Mouse (Mus musculus): ENCODE measurements around the gene Gpr132.

- no peak for TF ChIP-seq CTCF (IDR thresholded peaks at IDR 0.05; ENCODE audit: control insufficient read depth, insufficient read depth, insufficient read length)
- TF ChIP-seq MYOG (IDR thresholded peaks at IDR 0.05; ENCODE audit: control insufficient read depth, extremely low read depth, insufficient read length): no peak
Observed at GRCm38 (mm10) chr12:112808212-112808586, 59.8 kb downstream of the Gpr132 start.

Measured in C2C12 (cell line).